8 mouse cellular contexts compared by ENCODE assay signal in the genomic region with DNA sequence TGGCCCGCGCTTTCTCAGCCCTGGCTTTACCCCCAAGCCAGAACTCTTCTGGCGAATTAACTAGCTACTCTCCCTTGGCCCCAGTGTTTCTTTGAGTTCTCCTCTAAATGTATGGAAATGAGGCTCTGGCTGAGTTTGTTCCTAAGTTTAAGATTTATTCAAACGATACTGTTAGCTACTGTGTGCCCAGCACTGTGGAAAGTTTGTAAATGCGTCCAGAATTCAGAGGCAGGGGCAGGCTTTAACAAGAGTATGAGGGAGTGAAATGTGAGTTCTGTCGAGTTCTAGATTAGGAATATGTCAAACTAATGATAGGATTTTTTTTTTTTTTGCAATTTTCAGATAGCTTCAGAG. TPM values are rescaled to one million over a fixed set of nuclear protein-coding genes. Genes with fewer than 3 reads are reported as not detected.
DNase-seq lines count a peak whose midpoint lies in the region; ATAC-seq and TF ChIP-seq lines count a peak whose summit lies in the region.

No protein-coding gene starts in this region.

- no peaks in the 10 kb centered on the region for H3K4me1 ChIP-seq in embryonic facial prominence, embryonic 11.5 days (ENCODE audit: control insufficient read depth, insufficient read depth, low read length)
- no peaks in the 10 kb centered on the region for H3K4me1 ChIP-seq in intestine, embryonic 15.5 days (replicated peaks)

- WGBS in embryonic facial prominence, embryonic 11.5 days: 18% methylated on average over 6 of the region's 6 CpGs
- WGBS in intestine, embryonic 15.5 days: 25% methylated on average over 6 of the region's 6 CpGs

- peak overlapping the region; percentile 65 for H3K4me3 ChIP-seq in layer of hippocampus, adult 2 months
- peak overlapping the region; percentile 41 for H3K4me3 ChIP-seq in embryonic facial prominence, embryonic 11.5 days (ENCODE audit: low read depth, low read length)
- H3K4me3 ChIP-seq in intestine, embryonic 15.5 days (replicated peaks): peak overlapping the region; percentile 52
- H3K4me3 ChIP-seq in myocyte: peak overlapping the region; percentile 66

- H3K9ac ChIP-seq in embryonic facial prominence, embryonic 11.5 days (replicated peaks; ENCODE audit: low read length): peak overlapping the region; percentile 60
- peak overlapping the region; percentile 50; the same call in 1 of the 2 replicates for H3K9ac ChIP-seq in intestine, embryonic 15.5 days

- H3ac ChIP-seq in myocyte (ENCODE audit: control insufficient read depth, insufficient read length): peak overlapping the region; percentile 89

- H3K9me3 ChIP-seq in embryonic facial prominence, embryonic 11.5 days (replicated peaks; ENCODE audit: control insufficient read depth, low read length): no peaks in the 10 kb centered on the region
- H3K9me3 ChIP-seq in intestine, embryonic 15.5 days: no peaks in the 10 kb centered on the region

- no peak for TF ChIP-seq CTCF in layer of hippocampus, adult 2 months (conservative IDR thresholded peaks at IDR 0.05)

- TF ChIP-seq POLR2A in myocyte (IDR thresholded peaks at IDR 0.05; ENCODE audit: insufficient read length, low read depth): no peak

- peak; percentile 42; the same call in 1 of the 2 replicates for ATAC-seq in embryonic facial prominence, embryonic 11.5 days (replicated peaks; ENCODE audit: insufficient number of reproducible peaks, low FRiP score, low TSS enrichment, low read depth)
- no peak; the same call in 1 of the 2 replicates for ATAC-seq in intestine, embryonic 15.5 days

- peak overlapping the region; percentile 2; the same call in 1 of the 2 replicates for H3K4me2 ChIP-seq in embryonic facial prominence, embryonic 11.5 days (ENCODE audit: low read depth, low read length)
- peak overlapping the region; percentile 52 for H3K4me2 ChIP-seq in intestine, embryonic 15.5 days (replicated peaks)
- H3K4me2 ChIP-seq in myocyte (ENCODE audit: low read depth): peak overlapping the region; percentile 62

- H3K79me2 ChIP-seq in myocyte (ENCODE audit: control insufficient read depth, insufficient read depth): peaks cover 24% of the 10 kb centered on the region

- no peaks in the 10 kb centered on the region for H3K36me3 ChIP-seq in embryonic facial prominence, embryonic 11.5 days (replicated peaks; ENCODE audit: control insufficient read depth, insufficient read depth, low read depth, low read length)
- H3K36me3 ChIP-seq in intestine, embryonic 15.5 days: no peaks in the 10 kb centered on the region
- H3K36me3 ChIP-seq in myocyte (ENCODE audit: control insufficient read depth, insufficient read depth): no peaks in the 10 kb centered on the region

- H3K27me3 ChIP-seq in embryonic facial prominence, embryonic 11.5 days (ENCODE audit: control insufficient read depth, insufficient read depth, low read length): no peaks in the 10 kb centered on the region
- H3K27me3 ChIP-seq in intestine, embryonic 15.5 days (replicated peaks): no peaks in the 10 kb centered on the region
- H3K27me3 ChIP-seq in myocyte (ENCODE audit: control insufficient read depth, insufficient read depth, insufficient read length): no peaks in the 10 kb centered on the region

- DNase-seq in layer of hippocampus, adult 2 months (ENCODE audit: low spot score in 2 of 2): no peak
- no peak for DNase-seq in layer of hippocampus, adult 11-12 months (ENCODE audit: low spot score)
- DNase-seq in embryonic facial prominence, embryonic 11.5 days (ENCODE audit: low spot score): no peak
- no peak for DNase-seq in layer of hippocampus, postnatal 36 days
- no peak for DNase-seq in layer of hippocampus, postnatal 10 days (ENCODE audit: low spot score in 2 of 2)
- DNase-seq in cerebellum, postnatal 14 days: no peak

- H3K27ac ChIP-seq in layer of hippocampus, adult 2 months: peak overlapping the region; percentile 89
- H3K27ac ChIP-seq in embryonic facial prominence, embryonic 11.5 days (replicated peaks; ENCODE audit: low read depth, low read length): peak overlapping the region; percentile 65; the same call in 1 of the 2 replicates
- H3K27ac ChIP-seq in intestine, embryonic 15.5 days: peak overlapping the region; percentile 77; the same call in 1 of the 2 replicates

TF ChIP-seq in myocyte, 11 proteins besides CTCF, POLR2A, EP300 and RAD21:
- TF ChIP-seq CEBPB (IDR thresholded peaks at IDR 0.05; ENCODE audit: insufficient read depth, poor library complexity, severe bottlenecking) (no peak), TCF12 (IDR thresholded peaks at IDR 0.05; ENCODE audit: insufficient read depth, poor library complexity, severe bottlenecking) (no peak), MAX (IDR thresholded peaks at IDR 0.05; ENCODE audit: low read depth) (no peak), TCF3 (IDR thresholded peaks at IDR 0.05; ENCODE audit: insufficient read length, low read depth) (no peak), E2F4 (IDR thresholded peaks at IDR 0.05; ENCODE audit: insufficient read depth) (no peak), MYOD1 (IDR thresholded peaks at IDR 0.05; ENCODE audit: control insufficient read depth in 1 of 3, insufficient read length in 2 of 3, low read depth in 2 of 3) (no peak), REST (IDR thresholded peaks at IDR 0.05; ENCODE audit: insufficient read depth, insufficient read length) (no peak), USF1 (IDR thresholded peaks at IDR 0.05; ENCODE audit: low read depth) (no peak), MYOG (IDR thresholded peaks at IDR 0.05; ENCODE audit: control insufficient read depth in 1 of 3, insufficient read depth in 1 of 3, insufficient read length in 2 of 3, low read depth in 2 of 3) (no peak), SRF (IDR thresholded peaks at IDR 0.05; ENCODE audit: control insufficient read depth, insufficient read length, low read depth) (no peak)

RNA-seq across cellular contexts. Expression of a gene that starts 0.3 kb away (rescaled TPM):
- total RNA-seq in layer of hippocampus, adult 2 months (2021): 10 to 100 TPM; 15.7 to 18.3 TPM
- polyA plus RNA-seq in embryonic facial prominence, embryonic 11.5 days (2014; fragmentation: Nextera tagmentation; extraction: Ambion mirVana): 91.8 and 92.4 TPM in 2 replicates
- polyA plus RNA-seq in intestine, embryonic 15.5 days (2015; fragmentation: Nextera tagmentation; extraction: Ambion mirVana): 136 and 147 TPM in 2 replicates
- 24.1 TPM for polyA plus RNA-seq in myocyte (2012; fragmentation: generic; extraction: Trizol)
- total RNA-seq in layer of hippocampus, postnatal 36 days (2021): 10 to 100 TPM; 19.3 to 19.7 TPM
- total RNA-seq in layer of hippocampus, postnatal 10 days (2021): 10 to 100 TPM; 24.4 to 27.8 TPM

RNA-seq across cellular contexts. Expression of a gene that starts 41.4 kb away (rescaled TPM):
- 1 to 10 TPM in 1 of 2 experiments, under 1 TPM in 1; 0.66 to 1.2 TPM for total RNA-seq in layer of hippocampus, adult 2 months (2021)
- 0.81 and 1.4 TPM in 2 replicates for polyA plus RNA-seq in embryonic facial prominence, embryonic 11.5 days (2014; fragmentation: Nextera tagmentation; extraction: Ambion mirVana)
- 1.5 and 1.6 TPM in 2 replicates for polyA plus RNA-seq in intestine, embryonic 15.5 days (2015; fragmentation: Nextera tagmentation; extraction: Ambion mirVana)
- polyA plus RNA-seq in myocyte (2012; fragmentation: generic; extraction: Trizol): not detected
- under 1 TPM; 0.63 to 0.65 TPM for total RNA-seq in layer of hippocampus, postnatal 36 days (2021)
- 1 to 10 TPM; 1.3 to 1.5 TPM for total RNA-seq in layer of hippocampus, postnatal 10 days (2021)

RNA-seq across cellular contexts. Expression of a gene that starts 43.5 kb away (rescaled TPM):
- total RNA-seq in layer of hippocampus, adult 2 months (2021): 100 to 1,000 TPM; 122 to 137 TPM
- polyA plus RNA-seq in embryonic facial prominence, embryonic 11.5 days (2014; fragmentation: Nextera tagmentation; extraction: Ambion mirVana): 355 and 372 TPM in 2 replicates
- polyA plus RNA-seq in intestine, embryonic 15.5 days (2015; fragmentation: Nextera tagmentation; extraction: Ambion mirVana): 445 and 494 TPM in 2 replicates
- 1,272 TPM for polyA plus RNA-seq in myocyte (2012; fragmentation: generic; extraction: Trizol)
- total RNA-seq in layer of hippocampus, postnatal 36 days (2021): 100 to 1,000 TPM; 147 TPM
- 100 to 1,000 TPM; 211 to 227 TPM for total RNA-seq in layer of hippocampus, postnatal 10 days (2021)

RNA-seq across cellular contexts. Expression of a gene that starts 59.0 kb away (rescaled TPM):
- 10 to 100 TPM in 1 of 2 experiments, 1 to 10 TPM in 1; 7.3 to 10.5 TPM for total RNA-seq in layer of hippocampus, adult 2 months (2021)
- polyA plus RNA-seq in embryonic facial prominence, embryonic 11.5 days (2014; fragmentation: Nextera tagmentation; extraction: Ambion mirVana): 3.5 and 5.1 TPM in 2 replicates
- 8.0 and 10.9 TPM in 2 replicates for polyA plus RNA-seq in intestine, embryonic 15.5 days (2015; fragmentation: Nextera tagmentation; extraction: Ambion mirVana)
- polyA plus RNA-seq in myocyte (2012; fragmentation: generic; extraction: Trizol): 6.2 TPM
- 1 to 10 TPM; 7.4 to 8.9 TPM for total RNA-seq in layer of hippocampus, postnatal 36 days (2021)
- 1 to 10 TPM; 6.9 to 7.8 TPM for total RNA-seq in layer of hippocampus, postnatal 10 days (2021)

RNA-seq across cellular contexts. Expression of a gene that starts 59.0 kb away (rescaled TPM):
- 100 to 1,000 TPM; 152 to 157 TPM for total RNA-seq in layer of hippocampus, adult 2 months (2021)
- 163 and 167 TPM in 2 replicates for polyA plus RNA-seq in embryonic facial prominence, embryonic 11.5 days (2014; fragmentation: Nextera tagmentation; extraction: Ambion mirVana)
- 126 and 137 TPM in 2 replicates for polyA plus RNA-seq in intestine, embryonic 15.5 days (2015; fragmentation: Nextera tagmentation; extraction: Ambion mirVana)
- 24.6 TPM for polyA plus RNA-seq in myocyte (2012; fragmentation: generic; extraction: Trizol)
- total RNA-seq in layer of hippocampus, postnatal 36 days (2021): 100 to 1,000 TPM; 148 to 160 TPM
- total RNA-seq in layer of hippocampus, postnatal 10 days (2021): 100 to 1,000 TPM; 128 to 133 TPM

Comparison
In these comparisons a context has a peak if more than half of its experiments do, and no peak if none do; other contexts are left out.
1. H3K4me2 ChIP-seq: peak in every context shown above with its lines; median percentile 62 in myocyte; 52 in intestine, embryonic 15.5 days; 2 in embryonic facial prominence, embryonic 11.5 days.